Mouse (Mus musculus) heart, postnatal 0 days (tissue): Measurements from ENCODE around the gene Sgms1.

Experiments
- CTCF ChIP-seq: IDR thresholded peaks from 2 replicates; pipeline ENCODE4 v1.5.1; 2016; ENCODE audit warnings: antibody characterized with exemption, control low read depth, low read depth
- EP300 ChIP-seq: IDR thresholded peaks from 2 replicates; pipeline ENCODE4 v1.6.1; 2016; ENCODE audit warnings: antibody characterized with exemption, low read depth

DNA sequence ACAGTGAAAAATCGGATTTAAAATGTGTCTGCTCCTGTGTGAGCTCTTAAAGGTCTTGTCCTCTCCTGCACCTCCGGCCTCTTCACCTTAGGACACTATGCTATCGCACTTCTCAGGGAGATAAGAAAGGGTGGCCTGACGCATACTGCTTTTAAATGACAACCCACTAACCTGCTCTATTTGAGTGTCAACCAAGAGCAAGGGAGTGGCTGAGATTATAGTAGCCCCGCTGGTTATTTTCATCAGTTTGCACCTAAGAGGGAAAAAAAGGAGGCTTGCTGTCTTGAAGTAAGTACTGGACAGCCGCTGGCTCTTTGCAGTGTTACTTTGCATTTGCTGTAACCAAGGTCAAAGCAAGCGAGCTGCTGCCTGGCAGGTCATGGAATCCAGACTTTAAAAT is 602 bp upstream of the Sgms1 start:
- no peak for TF ChIP-seq CTCF
- no peak for TF ChIP-seq EP300
